Mouse (Mus musculus): ENCODE data around the gene Trim59.

DNA sequence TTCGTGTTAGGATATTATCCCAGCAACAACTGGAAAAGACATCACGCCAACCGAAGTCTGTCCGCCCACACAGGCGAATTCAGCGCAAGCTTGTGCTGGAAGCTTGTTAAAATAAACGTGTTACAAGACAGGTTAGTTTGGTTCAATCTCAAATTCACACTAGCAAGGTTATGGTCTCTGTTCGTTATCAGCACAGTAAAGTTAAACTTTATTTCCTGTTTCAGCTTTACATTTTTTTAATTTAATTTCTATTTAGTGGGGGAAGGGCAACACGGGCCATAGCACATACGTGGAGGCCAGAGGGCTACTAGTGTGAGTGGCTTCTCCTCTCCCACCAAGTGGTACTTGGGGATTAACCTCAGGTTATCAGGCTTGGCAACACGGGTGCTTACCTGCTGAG is 7.3 kb upstream of the Trim59 start:
- TF ChIP-seq CTCF (IDR thresholded peaks at IDR 0.05; ENCODE audit: low read depth) (no peak), EP300 (IDR thresholded peaks at IDR 0.05; ENCODE audit: low read depth) (no peak)
